Mouse (Mus musculus) kidney, postnatal 25 days (tissue): ENCODE measurements at regions not wholly inside any gene's neighbourhood (a gene's known extent, or its start where the extent isn't known, plus 50 kb on each side); places are given as distances from the start of the nearest gene placed in this dataset.
"Not testable (repeated sequence)": the region's sequence is repeated elsewhere in the genome, so short reads cannot be mapped to it uniquely, and the experiment has no call there.

Experiments
- DNase-seq, 2 experiments: peaks; one replicate each; pipeline ENCODE4 v3.0.0; 2021; ENCODE audit warnings: mixed read lengths in 2 of 2

- DNase-seq = no peak
These were observed 60.8 kb downstream of the Dmrta2 start for GRCm38 (mm10) chr4:110038696-110039095.

GRCm38 (mm10) chr4:110044851-110045618 is 67.2 kb downstream of the Dmrta2 start:
- no peak for DNase-seq

GRCm38 (mm10) chr4:110045651-110046269 is 67.9 kb downstream of the Dmrta2 start:
- no peak for DNase-seq

GRCm38 (mm10) chr4:110046270-110046651 is 68.4 kb downstream of the Dmrta2 start:
- DNase-seq = no peak

- peak; percentile 88 to 89 for DNase-seq
These were observed 72.8 kb downstream of the Dmrta2 start for GRCm38 (mm10) chr4:110050393-110051280.

- no peak for DNase-seq
These were observed 73.4 kb downstream of the Dmrta2 start for GRCm38 (mm10) chr4:110051281-110051665.

- no peak for DNase-seq
These were observed 74.0 kb downstream of the Dmrta2 start for GRCm38 (mm10) chr4:110051872-110052271.

- no peak for DNase-seq
These were observed 75.1 kb downstream of the Dmrta2 start for GRCm38 (mm10) chr4:110052998-110053397.

GRCm38 (mm10) chr4:110073836-110074235 is 96.0 kb downstream of the Dmrta2 start:
- no peak for DNase-seq

GRCm38 (mm10) chr4:110083371-110083770 is 105.5 kb downstream of the Dmrta2 start:
- no peak for DNase-seq

GRCm38 (mm10) chr4:110087570-110088247 is 109.9 kb downstream of the Dmrta2 start:
- peak; percentile 51 to 73 for DNase-seq

GRCm38 (mm10) chr4:110093040-110093820 is 115.4 kb downstream of the Dmrta2 start:
- no peak for DNase-seq

- DNase-seq = no peak
These were observed 116.7 kb downstream of the Dmrta2 start for GRCm38 (mm10) chr4:110094541-110094940.

GRCm38 (mm10) chr4:110095760-110096593 is 118.1 kb downstream of the Dmrta2 start:
- DNase-seq = no peak

GRCm38 (mm10) chr4:110104119-110104518 is 126.3 kb downstream of the Dmrta2 start:
- not testable (repeated sequence) for DNase-seq

- DNase-seq = no peak
These were observed 128.9 kb downstream of the Dmrta2 start for GRCm38 (mm10) chr4:110106620-110107243.

- DNase-seq = peak in 1 of 2 experiments; percentile 20
These were observed 141.6 kb downstream of the Dmrta2 start for GRCm38 (mm10) chr4:110119438-110119837.

- DNase-seq = no peak
These were observed 142.0 kb downstream of the Dmrta2 start for GRCm38 (mm10) chr4:110119874-110120273.

GRCm38 (mm10) chr4:110120761-110121160 is 142.9 kb downstream of the Dmrta2 start:
- DNase-seq = no peak

GRCm38 (mm10) chr4:110121447-110121846 is 143.6 kb downstream of the Dmrta2 start:
- DNase-seq = no peak
